Mouse (Mus musculus) olfactory bulb, adult 2 months (tissue): ENCODE results near the gene 2210016F16Rik.

Experiments
- CTCF ChIP-seq: fragments of 200-500 bp; IDR thresholded peaks from 2 replicates; pipeline ENCODE4 v1.5.1; 2012; ENCODE audit warnings: low read depth, mild to moderate bottlenecking, low read length, moderate library complexity; ENCODE audit not compliant: insufficient read depth
- POLR2A ChIP-seq: fragments of 200-500 bp; IDR thresholded peaks from 2 replicates; pipeline ENCODE4 v1.6.1; 2012; ENCODE audit warnings: mild to moderate bottlenecking, low read depth, low read length, moderate library complexity; ENCODE audit not compliant: insufficient read depth

- TF ChIP-seq POLR2A (no peak), CTCF (no peak)
Measured at GRCm38 (mm10) chr13:58400576-58400975, 15.6 kb upstream of the 2210016F16Rik start.
